Mouse (Mus musculus) lung, postnatal 0 days (tissue): ENCODE results near the gene Lsm11. TPM values are rescaled to one million over a fixed set of nuclear protein-coding genes. Genes with fewer than 3 reads are reported as not detected.

Experiments
- ATAC-seq: fragments of 200-750 bp; cut with Nextera tagmentation; 2 replicates; pipeline ENCODE4 v1.8.0; 2017; ENCODE audit warnings: moderate library complexity
- DNase-seq: peaks from one replicate; pipeline ENCODE4 v3.0.0-alpha.2; 2016; ENCODE audit warnings: low spot score
- H3K27ac ChIP-seq: fragments of 300-500 bp; sonication (generic); 2 replicates; pipeline ENCODE4 v1.5.1; 2014; ENCODE audit warnings: antibody characterized with exemption, mild to moderate bottlenecking, low read length, mixed read lengths
- H3K27me3 ChIP-seq: fragments of 300-500 bp; sonication (generic); replicated peaks from 2 replicates; pipeline ENCODE4 v1.6.1; 2014; ENCODE audit warnings: low read length, mixed read lengths; ENCODE audit not compliant: insufficient read depth
- H3K36me3 ChIP-seq: fragments of 300-500 bp; sonication (generic); 2 replicates; pipeline ENCODE4 v1.6.1; 2014; ENCODE audit warnings: low read length, mixed read lengths; ENCODE audit not compliant: insufficient read depth
- H3K4me1 ChIP-seq: fragments of 300-500 bp; sonication (generic); 2 replicates; pipeline ENCODE4 v1.6.1; 2014; ENCODE audit warnings: antibody characterized with exemption, low read depth, low read length, mixed read lengths; ENCODE audit not compliant: insufficient read depth
- H3K4me2 ChIP-seq: fragments of 300-500 bp; sonication (generic); replicated peaks from 2 replicates; pipeline ENCODE4 v1.6.1; 2014; ENCODE audit warnings: low read depth, mild to moderate bottlenecking, low read length, moderate library complexity, mixed read lengths
- H3K4me3 ChIP-seq: fragments of 300-500 bp; sonication (generic); 2 replicates; pipeline ENCODE4 v1.5.1; 2014; ENCODE audit warnings: low read depth, low read length
- H3K9ac ChIP-seq: fragments of 300-500 bp; sonication (generic); replicated peaks from 2 replicates; pipeline ENCODE4 v1.6.1; 2014; ENCODE audit warnings: low read depth, mild to moderate bottlenecking
- H3K9me3 ChIP-seq: fragments of 300-500 bp; sonication (generic); 2 replicates; pipeline ENCODE4 v1.6.1; 2016; ENCODE audit warnings: low read length, mixed read lengths
- CTCF ChIP-seq: IDR thresholded peaks from 2 replicates; pipeline ENCODE4 v1.5.1; 2016; ENCODE audit warnings: antibody characterized with exemption, mild to moderate bottlenecking
- EP300 ChIP-seq: IDR thresholded peaks from 2 replicates; pipeline ENCODE4 v1.6.1; 2016; ENCODE audit warnings: antibody characterized with exemption, mild to moderate bottlenecking, control low read depth
- WGBS: fragments of 180-500 bp; shearing (Covaris S2); extraction: QIAGEN DNeasy Blood & Tissue Kit; methylation state at CpG from one replicate; pipeline ENCODE4 v1.1.7; 2014; 5-methylcytosine and 5-hydroxymethylcytosine counted together
- polyA plus RNA-seq: library from polyadenylated mRNA; unstranded; fragments of >200 nt; fragmentation: Nextera tagmentation; extraction: Ambion mirVana; gene quantifications from 2 replicates; pipeline ENCODE4 v1.2.1, GENCODE M21; 2015

Gene Lsm11
- polyA plus RNA-seq, 1 experiment from 2014 or later = 3.2 TPM

DNA sequence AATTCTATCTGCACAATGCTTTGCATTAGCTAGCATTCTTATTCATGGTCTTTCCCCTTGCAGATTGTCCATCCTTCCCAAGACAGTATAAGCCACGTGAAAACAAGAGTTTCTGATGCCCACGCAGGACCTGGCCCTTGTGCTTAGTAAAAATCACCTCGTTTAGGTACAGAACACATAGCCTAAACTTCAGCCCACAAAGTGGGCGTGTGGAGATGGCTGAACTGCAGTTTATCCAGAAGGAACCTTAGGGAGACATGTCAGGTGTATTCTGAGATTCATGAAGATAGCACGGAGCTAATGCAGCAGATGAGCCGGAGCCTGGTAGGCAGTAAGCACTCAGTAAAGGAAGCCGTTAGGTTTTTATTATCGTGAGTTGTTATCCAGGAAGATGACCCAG lies 23.7 kb downstream of the Lsm11 start:
- H3K4me1 ChIP-seq = no peaks in the 10 kb centered on the region
- H3K9me3 ChIP-seq = no peaks in the 10 kb centered on the region
- no peak overlapping the region for H3K9ac ChIP-seq
- no peak overlapping the region for H3K4me3 ChIP-seq
- no peak for TF ChIP-seq EP300
- TF ChIP-seq CTCF = no peak
- no peaks in the 10 kb centered on the region for H3K27me3 ChIP-seq
- WGBS = 54% methylated on average over 8 of the region's 8 CpGs
- H3K27ac ChIP-seq = no peak overlapping the region
- DNase-seq (no peak), ATAC-seq (no peak)
- H3K36me3 ChIP-seq = no peaks in the 10 kb centered on the region
- H3K4me2 ChIP-seq = no peak overlapping the region

- DNase-seq = no peak
- Histone ChIP-seq H3K27me3 (no peaks in the 10 kb centered on the region), H3K9ac (no peak overlapping the region), H3K9me3 (no peaks in the 10 kb centered on the region), H3K36me3 (no peaks in the 10 kb centered on the region), H3K4me2 (no peak overlapping the region), H3K27ac (no peak overlapping the region), H3K4me1 (no peaks in the 10 kb centered on the region), H3K4me3 (no peak overlapping the region)
- no peak for ATAC-seq
- 79% methylated on average over 4 of the region's 4 CpGs for WGBS
- TF ChIP-seq CTCF = no peak
- no peak for TF ChIP-seq EP300
These were observed 25.9 kb downstream of the Lsm11 start for GRCm38 (mm10) chr11:45918836-45919235.

GRCm38 (mm10) chr11:45918018-45918417 lies 26.7 kb downstream of the Lsm11 start:
- Histone ChIP-seq H3K36me3 (no peaks in the 10 kb centered on the region), H3K9me3 (no peaks in the 10 kb centered on the region), H3K4me3 (no peak overlapping the region), H3K27me3 (no peaks in the 10 kb centered on the region), H3K27ac (no peak overlapping the region), H3K4me2 (no peak overlapping the region), H3K9ac (no peak overlapping the region), H3K4me1 (no peaks in the 10 kb centered on the region)
- ATAC-seq (no peak), DNase-seq (no peak)
- 96% methylated on average over 6 of the region's 6 CpGs for WGBS
- TF ChIP-seq CTCF (no peak), EP300 (no peak)

- Histone ChIP-seq H3K9ac (no peak overlapping the region), H3K27me3 (no peaks in the 10 kb centered on the region), H3K36me3 (no peaks in the 10 kb centered on the region; the same call in 1 of the 2 replicates), H3K27ac (no peak overlapping the region), H3K4me3 (no peak overlapping the region), H3K9me3 (no peaks in the 10 kb centered on the region), H3K4me2 (no peak overlapping the region), H3K4me1 (no peaks in the 10 kb centered on the region)
- no peak for DNase-seq
- WGBS = 82% methylated on average over 10 of the region's 10 CpGs
- ATAC-seq = no peak
- TF ChIP-seq EP300 (no peak), CTCF (no peak)
These were observed 28.5 kb downstream of the Lsm11 start for GRCm38 (mm10) chr11:45916196-45916595.

GRCm38 (mm10) chr11:45910701-45911100 lies 34.0 kb downstream of the Lsm11 start:
- no peak overlapping the region for H3K9ac ChIP-seq
- peaks cover 28% of the 10 kb centered on the region; the same call in 1 of the 2 replicates for H3K36me3 ChIP-seq
- no peak for DNase-seq
- no peaks in the 10 kb centered on the region for H3K4me1 ChIP-seq
- no peak overlapping the region for H3K27ac ChIP-seq
- no peak for TF ChIP-seq EP300
- TF ChIP-seq CTCF = no peak
- no peak overlapping the region for H3K4me3 ChIP-seq
- H3K4me2 ChIP-seq = no peak overlapping the region
- no peaks in the 10 kb centered on the region for H3K27me3 ChIP-seq
- no peaks in the 10 kb centered on the region for H3K9me3 ChIP-seq
- no peak for ATAC-seq
- WGBS = 95% methylated on average over 5 of the region's 5 CpGs

DNA sequence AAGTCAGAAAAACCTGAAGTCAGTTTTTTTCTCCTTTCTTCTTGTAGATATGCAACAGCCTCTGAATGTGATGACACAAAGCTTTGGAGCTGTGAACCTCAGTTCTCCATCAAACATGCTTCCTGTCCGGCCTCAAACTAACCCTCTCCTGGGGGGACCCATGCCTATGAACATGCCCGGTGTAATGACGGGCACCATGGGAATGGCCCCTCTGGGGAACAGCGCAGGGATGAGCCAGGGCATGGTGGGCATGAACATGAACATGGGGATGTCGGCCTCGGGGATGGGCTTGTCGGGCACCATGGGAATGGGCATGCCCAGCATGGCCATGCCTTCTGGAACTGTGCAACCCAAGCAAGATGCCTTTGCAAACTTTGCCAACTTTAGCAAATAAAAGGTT lies 35.8 kb downstream of the Lsm11 start:
- no peak for ATAC-seq
- WGBS = 97% methylated on average over 7 of the region's 7 CpGs
- Histone ChIP-seq H3K9ac (no peak overlapping the region), H3K4me2 (no peak overlapping the region), H3K9me3 (no peaks in the 10 kb centered on the region), H3K4me1 (no peaks in the 10 kb centered on the region), H3K36me3 (peaks cover 28% of the 10 kb centered on the region; the same call in 1 of the 2 replicates), H3K27ac (no peak overlapping the region), H3K27me3 (no peaks in the 10 kb centered on the region), H3K4me3 (no peak overlapping the region)
- no peak for DNase-seq
- TF ChIP-seq EP300 (no peak), CTCF (no peak)

DNA sequence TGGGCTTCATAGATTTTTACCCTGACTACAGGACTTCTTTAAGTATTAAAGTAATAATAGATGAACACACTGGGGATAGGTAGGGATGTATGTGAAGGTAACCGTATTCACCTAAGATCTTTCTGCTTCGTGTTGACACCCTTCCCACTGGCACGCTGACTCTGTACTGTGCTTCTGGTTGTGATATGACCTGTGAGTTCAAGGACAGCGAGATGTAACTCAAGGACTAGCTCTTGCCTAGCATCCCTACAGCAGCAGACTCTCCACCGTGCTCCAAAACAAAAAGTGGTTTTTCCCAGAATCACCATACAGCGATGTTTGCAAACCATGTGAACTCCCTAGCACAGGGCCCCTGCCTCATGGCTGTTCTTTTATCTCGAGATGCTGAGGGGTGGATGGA lies 36.7 kb downstream of the Lsm11 start:
- no peak for ATAC-seq
- 90% methylated on average over 7 of the region's 7 CpGs for WGBS
- TF ChIP-seq EP300 (no peak), CTCF (no peak)
- H3K27ac ChIP-seq = no peak overlapping the region
- H3K9ac ChIP-seq = no peak overlapping the region
- no peaks in the 10 kb centered on the region for H3K4me1 ChIP-seq
- peaks cover 36% of the 10 kb centered on the region; the same call in 1 of the 2 replicates for H3K36me3 ChIP-seq
- no peak for DNase-seq
- H3K9me3 ChIP-seq = no peaks in the 10 kb centered on the region
- no peak overlapping the region for H3K4me2 ChIP-seq
- H3K4me3 ChIP-seq = no peak overlapping the region
- no peaks in the 10 kb centered on the region for H3K27me3 ChIP-seq
